Mouse (Mus musculus) CD4-positive naive resting alpha-beta T cell, adult 76 days (primary cell): ENCODE results near the gene Pyurf. TPM values are rescaled to one million over a fixed set of nuclear protein-coding genes. Genes with fewer than 3 reads are reported as not detected.

ENCODE experiments used
- total RNA-seq: library from RNA; stranded (reverse); gene quantifications from one replicate; pipeline ENCODE4 v1.2.4, GENCODE M21; 2023

Gene Pyurf
- 2.8 TPM for total RNA-seq

DNA sequence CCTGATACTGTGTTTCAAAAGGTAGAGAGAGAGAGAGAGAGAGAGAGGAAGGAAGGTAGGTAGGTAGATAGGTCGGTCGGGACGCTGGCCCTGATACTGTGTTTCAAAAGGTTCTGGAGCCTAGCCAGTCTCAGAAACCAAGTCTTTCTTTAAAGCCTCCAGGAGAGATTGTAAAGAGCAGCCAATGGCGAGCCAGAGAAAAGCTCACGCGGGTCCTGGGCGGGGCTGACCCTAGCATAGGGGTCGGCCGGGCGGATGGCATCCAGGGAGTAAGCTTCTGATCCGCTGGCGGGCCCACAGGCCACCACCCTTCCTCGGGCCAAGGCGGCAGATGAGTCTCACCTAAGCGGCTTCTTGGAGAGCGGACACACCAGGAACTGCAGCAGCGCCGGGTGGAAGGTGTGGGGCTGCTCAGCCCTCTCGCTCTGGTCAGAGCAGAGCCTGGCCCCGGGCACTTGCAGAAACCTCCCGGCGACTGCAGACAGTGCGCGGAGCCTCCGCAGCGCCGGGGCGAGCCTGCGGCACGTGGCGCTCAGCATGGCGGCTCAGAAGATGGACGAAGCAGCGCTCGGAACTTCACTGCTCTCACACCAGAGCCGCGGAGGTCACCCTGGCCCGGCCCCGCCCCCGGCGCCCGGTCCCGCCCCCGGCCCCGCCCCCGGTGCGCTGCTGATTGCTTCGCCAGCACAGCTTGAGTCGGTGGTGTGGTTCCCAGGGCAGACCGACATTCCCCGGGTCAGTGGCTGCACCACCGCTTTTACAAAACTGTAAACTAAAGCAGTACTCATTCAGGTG is at the start of gene Pyurf:
Pyurf (minus strand) TSS at position 612 of the 795 bp plus-strand sequence.

DNA sequence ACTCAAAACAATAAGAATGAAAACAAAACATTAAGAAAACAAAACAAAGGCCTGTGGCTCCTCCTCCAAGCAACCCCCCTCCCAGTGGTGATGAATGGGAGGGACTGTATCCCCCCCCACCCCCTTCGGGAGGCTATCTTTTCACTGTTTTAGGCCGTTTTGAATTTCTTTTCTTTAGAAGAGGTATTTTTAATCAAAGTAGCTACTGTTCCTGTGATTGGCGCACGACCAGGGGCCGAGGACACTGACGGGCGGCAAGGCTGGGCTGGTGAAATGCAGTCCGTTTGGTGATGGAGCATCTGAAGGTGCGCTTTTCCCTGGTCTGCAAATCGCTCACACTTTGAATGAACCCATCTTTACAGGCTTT is 10.5 kb upstream of the Pyurf start, which contains the start of gene Lancl2:
Lancl2 (plus strand) TSS at position 165 of the 367 bp plus-strand sequence.

Other genes starting within 250 kb of the Pyurf start
- gene Ppm1k, start 156.6 kb downstream of the Pyurf start, total RNA-seq, result 33.6 TPM
- 36.4 TPM for gene Herc6, start 111.1 kb downstream of the Pyurf start, total RNA-seq
- 7.4 TPM for gene Lancl2, start 10.5 kb upstream of the Pyurf start, total RNA-seq
- gene Vopp1, start 133.1 kb upstream of the Pyurf start, total RNA-seq, result 48.1 TPM
- gene Vmn1r21, start 158.3 kb upstream of the Pyurf start, total RNA-seq, result not detected
- not detected for gene Vmn1r22, start 215.9 kb upstream of the Pyurf start, total RNA-seq
- not detected for gene Vmn1r23, start 234.8 kb upstream of the Pyurf start, total RNA-seq